Mouse (Mus musculus) retina, postnatal 1 day (tissue): ENCODE measurements around the gene Synrg.

Source experiments
- DNase-seq: peaks from one replicate; pipeline ENCODE4 v3.0.0-alpha.2; 2012

Gene Synrg

GRCm38 (mm10) chr11:84078601-84079000 lies 114.4 kb downstream of the Synrg start:
- no peak for DNase-seq

GRCm38 (mm10) chr11:84079361-84079760 lies 115.1 kb downstream of the Synrg start:
- no peak for DNase-seq

DNA sequence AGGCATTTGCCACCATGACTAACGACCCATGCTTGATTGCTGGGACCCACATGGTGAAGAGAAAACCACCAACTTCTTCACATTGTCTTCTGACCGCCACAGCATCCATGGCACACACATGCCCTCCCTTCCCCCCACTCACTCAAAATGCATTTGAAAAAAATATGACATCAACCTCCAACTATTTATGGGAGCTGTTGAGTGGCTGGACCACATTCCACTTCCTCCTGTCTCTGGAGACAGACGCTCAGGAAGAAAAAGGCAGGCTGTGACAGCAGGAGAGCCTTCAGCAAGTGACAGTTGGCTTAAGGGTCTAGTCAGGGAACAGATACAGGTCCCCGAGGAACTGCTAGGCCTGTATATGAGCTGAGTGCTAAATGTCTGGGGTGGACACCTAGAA lies 115.7 kb downstream of the Synrg start:
- no peak for DNase-seq

DNA sequence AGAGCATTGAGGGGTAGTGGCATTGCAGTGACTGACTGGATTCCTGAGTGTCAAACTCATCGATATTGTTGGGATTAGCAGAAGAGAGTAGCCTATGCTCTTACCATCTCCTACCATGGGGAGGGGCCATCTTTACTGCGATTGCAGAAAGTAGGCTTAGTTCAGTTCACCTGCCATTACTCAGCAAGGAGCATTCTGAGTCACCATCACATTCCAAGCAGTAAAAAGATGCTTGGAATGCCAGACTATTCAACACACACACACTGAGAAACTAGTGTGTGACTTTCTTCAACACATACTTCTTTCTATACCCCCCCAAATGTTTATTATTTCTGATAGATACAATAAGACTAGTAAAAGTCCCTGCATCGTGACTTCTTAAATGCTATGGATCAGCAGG lies 116.1 kb downstream of the Synrg start:
- no peak for DNase-seq

DNA sequence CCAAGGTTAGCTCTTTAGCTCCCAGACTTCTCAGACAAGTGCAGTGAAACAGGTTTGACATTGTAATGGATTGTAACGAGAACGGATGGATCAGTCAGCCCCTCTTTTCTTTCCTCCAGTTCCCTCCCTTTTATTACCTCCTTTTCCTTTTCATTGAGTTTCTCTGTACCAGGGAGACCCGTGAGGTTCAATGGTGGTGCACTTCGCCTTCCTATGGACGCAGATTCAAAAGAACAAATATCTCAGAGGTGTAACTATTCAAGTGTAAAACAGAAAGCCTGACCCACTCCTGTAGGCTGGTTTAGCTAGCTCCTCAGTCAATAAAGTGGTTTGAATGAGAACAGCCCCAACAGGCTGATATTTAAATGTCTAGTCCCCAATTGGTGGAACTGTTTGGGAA lies 117.7 kb downstream of the Synrg start:
- DNase-seq: no peak

- DNase-seq: no peak
Measured at GRCm38 (mm10) chr11:84090572-84090971, 126.3 kb downstream of the Synrg start.
